Mouse (Mus musculus): Measurements from ENCODE around the gene Abcb6. TPM values are rescaled to one million over a fixed set of nuclear protein-coding genes. Genes with fewer than 3 reads are reported as not detected.

Abcb6 gene
- total and polyA plus RNA-seq, 3 experiments = 9.5 to 132 (median 25.0) TPM

DNA sequence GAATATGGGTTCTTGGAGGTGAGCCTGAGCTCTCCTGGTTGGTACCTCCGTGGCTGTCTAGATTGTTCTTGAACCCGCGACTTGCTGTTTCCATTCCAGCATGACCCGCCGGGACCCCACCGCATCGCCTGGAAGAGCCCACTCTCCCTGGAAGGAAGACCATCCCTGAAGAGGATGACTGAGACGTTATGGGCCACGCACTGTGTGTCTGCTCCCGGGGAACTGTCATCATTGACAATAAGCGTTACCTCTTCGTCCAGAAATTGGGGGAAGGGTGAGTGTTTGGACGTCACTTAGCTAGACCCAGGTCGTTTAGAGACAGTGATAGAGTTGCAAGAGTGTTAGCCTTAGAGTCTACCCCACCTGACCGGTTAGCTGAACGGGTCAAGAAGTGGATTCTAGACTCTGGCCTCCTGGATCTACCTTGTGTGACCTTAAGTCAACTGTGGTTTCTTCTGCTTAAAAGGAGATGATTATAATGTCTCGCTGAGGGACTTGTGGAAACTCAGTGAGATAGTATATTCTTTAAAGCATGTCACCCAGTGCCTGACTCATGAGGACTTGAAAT, 31.0 kb upstream of the Abcb6 start:
- Histone ChIP-seq H3K4me3 (ENCODE audit: low read depth, low read length) (peak overlapping the region; percentile 75), H3K27me3 (ENCODE audit: insufficient read depth, low read length) (no peaks in the 10 kb centered on the region), H3K9me3 (replicated peaks) (no peaks in the 10 kb centered on the region), H3K36me3 (replicated peaks) (peaks cover 69% of the 10 kb centered on the region), H3K4me1 (ENCODE audit: insufficient read depth, low read depth, low read length) (peaks cover 70% of the 10 kb centered on the region)
- ATAC-seq (ENCODE audit: extremely low read depth, insufficient number of reproducible peaks, low FRiP score, poor library complexity, severe bottlenecking) = no peak
- TF ChIP-seq CTCF (IDR thresholded peaks at IDR 0.05; ENCODE audit: low read depth, low read length) = no peak
- no peak for TF ChIP-seq TAL1 (conservative IDR thresholded peaks at IDR 0.05; ENCODE audit: low read depth, low read length)
- TF ChIP-seq GATA2 (IDR thresholded peaks at IDR 0.05; ENCODE audit: borderline replicate concordance, low read depth, low read length) = no peak
- TF ChIP-seq POLR2AphosphoS5 (IDR thresholded peaks at IDR 0.05; ENCODE audit: insufficient replicate concordance, low read depth, low read length) = no peak
- no peak for TF ChIP-seq GATA1 (IDR thresholded peaks at IDR 0.05; ENCODE audit: borderline replicate concordance, low read length)
- no peak for DNase-seq (ENCODE audit: low spot score)

DNA sequence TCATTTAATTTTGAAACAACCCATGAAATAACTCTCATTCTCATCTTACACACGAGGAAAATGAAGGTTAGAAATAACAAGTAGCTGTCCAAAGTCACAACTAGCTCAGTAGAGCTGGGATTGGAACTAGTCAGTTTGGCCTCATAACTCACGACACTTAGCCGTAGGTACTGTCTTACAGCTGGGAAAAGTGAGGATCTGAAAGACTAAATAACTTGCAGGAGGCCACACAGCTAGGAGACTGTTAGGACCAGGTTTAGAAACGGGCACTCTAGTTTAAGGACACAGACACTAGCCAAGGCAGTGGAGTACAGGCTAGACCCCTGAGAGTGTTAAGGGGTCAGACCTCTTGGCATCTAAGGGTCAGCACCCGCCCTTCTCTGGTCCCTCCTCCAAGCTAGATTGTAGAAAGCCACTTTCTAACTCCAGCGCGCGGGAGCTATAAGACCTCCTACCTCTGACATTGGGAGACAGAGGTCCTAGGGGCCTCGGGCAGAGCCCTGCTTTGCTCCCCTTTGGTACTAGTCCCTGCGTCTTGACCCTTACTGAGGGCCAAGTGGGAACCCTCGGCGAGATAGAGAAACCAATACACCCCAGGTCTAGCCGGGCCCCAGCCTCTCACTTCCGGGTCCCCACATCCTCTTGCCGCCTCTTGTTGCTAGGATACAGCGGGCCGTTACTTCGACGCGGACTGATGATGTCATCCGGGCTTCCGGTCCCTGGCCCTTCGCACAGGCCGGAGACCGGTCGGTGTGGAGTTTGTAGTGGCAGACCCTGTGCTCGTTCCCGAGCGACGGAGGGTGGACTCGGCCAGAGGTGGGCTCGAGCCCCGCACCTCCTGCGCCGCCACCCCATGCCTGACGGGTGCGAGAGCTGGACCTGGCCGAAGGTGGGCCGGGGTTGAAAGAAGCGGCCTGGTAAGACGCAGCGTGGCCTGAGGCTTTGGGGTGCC, 30.2 kb upstream of the Abcb6 start, which contains the start of the genes Glb1l and Stk16:
Glb1l (minus strand) TSS at position 678 of the 952 bp plus-strand sequence.
Stk16 (plus strand) TSS at position 703 of the 952 bp plus-strand sequence.
- TF ChIP-seq GATA1 (IDR thresholded peaks at IDR 0.05; ENCODE audit: borderline replicate concordance, low read length) = no peak
- TF ChIP-seq GATA2 (IDR thresholded peaks at IDR 0.05; ENCODE audit: borderline replicate concordance, low read depth, low read length) = no peak
- TF ChIP-seq CTCF (IDR thresholded peaks at IDR 0.05; ENCODE audit: low read depth, low read length) = no peak
- TF ChIP-seq TAL1 (conservative IDR thresholded peaks at IDR 0.05; ENCODE audit: low read depth, low read length) = no peak
- TF ChIP-seq POLR2AphosphoS5 (IDR thresholded peaks at IDR 0.05; ENCODE audit: insufficient replicate concordance, low read depth, low read length) = no peak
- no peaks in the 10 kb centered on the region for H3K27me3 ChIP-seq (ENCODE audit: insufficient read depth, low read length)
- peaks cover 62% of the 10 kb centered on the region for H3K4me1 ChIP-seq (ENCODE audit: insufficient read depth, low read depth, low read length)
- peak; percentile 90 for ATAC-seq (ENCODE audit: extremely low read depth, insufficient number of reproducible peaks, low FRiP score, poor library complexity, severe bottlenecking)
- H3K36me3 ChIP-seq (replicated peaks) = peaks cover 65% of the 10 kb centered on the region
- H3K9me3 ChIP-seq (replicated peaks) = no peaks in the 10 kb centered on the region
- DNase-seq (ENCODE audit: low spot score) = peak; percentile 99
- peak within 1 kb of the TSS; percentile 75 for H3K4me3 ChIP-seq (ENCODE audit: low read depth, low read length)

DNA sequence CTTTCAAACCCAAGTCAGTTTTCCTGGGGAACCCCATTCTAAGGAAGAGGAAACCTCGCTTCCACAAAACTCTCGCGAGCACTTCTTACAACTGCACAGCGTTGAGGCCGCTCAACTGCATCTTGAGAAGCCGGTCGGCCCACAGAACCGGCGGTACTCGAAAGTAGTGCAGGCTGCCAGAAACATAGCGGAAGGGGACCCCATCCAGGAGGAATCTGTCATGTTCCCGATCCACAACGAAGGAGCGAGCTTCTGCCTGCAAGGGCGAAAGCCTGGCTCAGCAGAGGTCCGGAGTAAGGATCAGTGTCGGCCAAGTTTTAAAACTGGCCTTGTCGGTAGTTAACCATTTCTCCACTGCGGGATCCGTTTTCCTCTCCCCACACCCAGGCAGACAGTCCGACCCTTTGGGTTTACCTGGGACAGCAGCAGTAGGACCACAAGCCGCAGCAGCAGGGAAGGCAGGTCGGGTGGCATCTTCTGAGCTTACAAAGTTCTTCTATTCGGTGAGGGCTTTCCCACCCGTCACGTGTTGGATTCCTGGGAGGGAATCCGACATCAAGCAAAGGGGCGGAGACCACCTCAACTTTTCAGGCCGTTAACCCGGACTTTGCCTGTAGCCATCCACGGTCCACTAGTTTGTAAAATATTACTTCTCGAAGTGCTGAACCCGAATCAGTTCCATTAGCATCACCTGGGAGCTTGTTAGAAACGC, 28.9 kb upstream of the Abcb6 start:
- no peak for DNase-seq (ENCODE audit: low spot score)
- Histone ChIP-seq H3K27me3 (ENCODE audit: insufficient read depth, low read length) (no peaks in the 10 kb centered on the region), H3K4me1 (ENCODE audit: insufficient read depth, low read depth, low read length) (peaks cover 49% of the 10 kb centered on the region), H3K9me3 (replicated peaks) (no peaks in the 10 kb centered on the region), H3K4me3 (ENCODE audit: low read depth, low read length) (no peak overlapping the region; the same call in 1 of the 2 replicates), H3K36me3 (replicated peaks) (peaks cover 52% of the 10 kb centered on the region)
- TF ChIP-seq GATA1 (IDR thresholded peaks at IDR 0.05; ENCODE audit: borderline replicate concordance, low read length) (no peak), POLR2AphosphoS5 (IDR thresholded peaks at IDR 0.05; ENCODE audit: insufficient replicate concordance, low read depth, low read length) (no peak), CTCF (IDR thresholded peaks at IDR 0.05; ENCODE audit: low read depth, low read length) (no peak), TAL1 (conservative IDR thresholded peaks at IDR 0.05; ENCODE audit: low read depth, low read length) (no peak), GATA2 (IDR thresholded peaks at IDR 0.05; ENCODE audit: borderline replicate concordance, low read depth, low read length) (no peak)
- ATAC-seq (ENCODE audit: extremely low read depth, insufficient number of reproducible peaks, low FRiP score, poor library complexity, severe bottlenecking) = no peak

DNA sequence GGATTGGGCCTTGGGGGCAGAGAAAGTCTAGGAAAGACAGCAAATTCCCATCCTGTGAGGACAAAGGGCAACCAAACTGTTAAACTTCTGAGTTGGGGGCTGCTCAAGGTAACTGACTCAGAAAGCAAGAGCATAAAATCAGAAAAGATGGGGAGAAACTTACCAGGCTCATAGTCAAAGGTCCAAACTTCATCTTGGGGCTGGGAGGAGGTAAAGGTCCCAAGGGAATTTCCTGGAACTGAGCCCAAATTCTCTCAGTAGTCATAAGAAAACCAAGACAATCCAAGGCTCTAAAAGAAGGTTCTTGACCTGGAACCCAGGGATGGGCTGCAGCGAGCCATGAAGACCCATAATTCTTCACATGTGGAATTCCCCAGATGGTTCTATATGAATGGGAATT, 21.0 kb upstream of the Abcb6 start:
- H3K27me3 ChIP-seq (ENCODE audit: insufficient read depth, low read length) = no peaks in the 10 kb centered on the region
- no peak for DNase-seq (ENCODE audit: low spot score)
- no peaks in the 10 kb centered on the region for H3K4me1 ChIP-seq (ENCODE audit: insufficient read depth, low read depth, low read length)
- TF ChIP-seq GATA2 (IDR thresholded peaks at IDR 0.05; ENCODE audit: borderline replicate concordance, low read depth, low read length) (no peak), GATA1 (IDR thresholded peaks at IDR 0.05; ENCODE audit: borderline replicate concordance, low read length) (no peak), POLR2AphosphoS5 (IDR thresholded peaks at IDR 0.05; ENCODE audit: insufficient replicate concordance, low read depth, low read length) (no peak), TAL1 (conservative IDR thresholded peaks at IDR 0.05; ENCODE audit: low read depth, low read length) (no peak), CTCF (IDR thresholded peaks at IDR 0.05; ENCODE audit: low read depth, low read length) (no peak)
- H3K9me3 ChIP-seq (replicated peaks) = no peaks in the 10 kb centered on the region
- no peak overlapping the region for H3K4me3 ChIP-seq (ENCODE audit: low read depth, low read length)
- peaks cover 55% of the 10 kb centered on the region for H3K36me3 ChIP-seq (replicated peaks)
- ATAC-seq (ENCODE audit: extremely low read depth, insufficient number of reproducible peaks, low FRiP score, poor library complexity, severe bottlenecking) = no peak

DNA sequence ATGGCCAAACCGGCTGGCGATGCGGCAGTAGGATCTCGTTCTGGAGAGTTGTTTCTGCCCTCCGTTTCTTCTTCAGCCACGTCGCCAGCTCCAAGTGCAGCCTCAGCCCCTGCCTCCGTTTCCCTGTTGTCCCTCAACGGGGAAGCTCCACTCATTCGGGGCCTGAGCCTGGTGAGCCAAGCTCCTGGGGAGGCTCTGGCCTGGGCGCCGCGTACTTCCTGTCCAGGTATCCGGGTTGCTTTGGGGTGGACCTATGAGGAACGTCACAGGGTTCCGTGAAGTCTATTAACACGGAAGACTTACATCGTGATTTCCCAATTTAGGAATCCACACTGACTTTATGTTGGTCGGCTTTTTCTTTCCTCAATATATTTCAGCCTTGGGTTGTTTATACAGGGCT, 12.3 kb upstream of the Abcb6 start:
- peak overlapping the region; percentile 80 for H3K4me3 ChIP-seq (ENCODE audit: low read depth, low read length)
- H3K27me3 ChIP-seq (ENCODE audit: insufficient read depth, low read length) = no peaks in the 10 kb centered on the region
- no peaks in the 10 kb centered on the region for H3K9me3 ChIP-seq (replicated peaks)
- DNase-seq (ENCODE audit: low spot score) (peak; percentile 80), ATAC-seq (ENCODE audit: extremely low read depth, insufficient number of reproducible peaks, low FRiP score, poor library complexity, severe bottlenecking) (peak; percentile 50; the same call in 1 of the 2 replicates)
- peaks cover 47% of the 10 kb centered on the region for H3K4me1 ChIP-seq (ENCODE audit: insufficient read depth, low read depth, low read length)
- peaks cover 72% of the 10 kb centered on the region for H3K36me3 ChIP-seq (replicated peaks)
- TF ChIP-seq CTCF (IDR thresholded peaks at IDR 0.05; ENCODE audit: low read depth, low read length) = no peak
- no peak for TF ChIP-seq GATA2 (IDR thresholded peaks at IDR 0.05; ENCODE audit: borderline replicate concordance, low read depth, low read length)
- TF ChIP-seq GATA1 (IDR thresholded peaks at IDR 0.05; ENCODE audit: borderline replicate concordance, low read length) = no peak
- TF ChIP-seq TAL1 (conservative IDR thresholded peaks at IDR 0.05; ENCODE audit: low read depth, low read length) = no peak
- TF ChIP-seq POLR2AphosphoS5 (IDR thresholded peaks at IDR 0.05; ENCODE audit: insufficient replicate concordance, low read depth, low read length) = no peak

All from G1E (cell line).